Mouse (Mus musculus) urinary bladder, postnatal 4 days (tissue): ENCODE measurements around the gene Bend7.

Source experiments
- DNase-seq, 2 experiments: peaks; one replicate each; pipeline ENCODE4 v3.0.0; 2021 to 2022; ENCODE audit warnings: low spot score in 2 of 2

The Bend7 gene

DNA sequence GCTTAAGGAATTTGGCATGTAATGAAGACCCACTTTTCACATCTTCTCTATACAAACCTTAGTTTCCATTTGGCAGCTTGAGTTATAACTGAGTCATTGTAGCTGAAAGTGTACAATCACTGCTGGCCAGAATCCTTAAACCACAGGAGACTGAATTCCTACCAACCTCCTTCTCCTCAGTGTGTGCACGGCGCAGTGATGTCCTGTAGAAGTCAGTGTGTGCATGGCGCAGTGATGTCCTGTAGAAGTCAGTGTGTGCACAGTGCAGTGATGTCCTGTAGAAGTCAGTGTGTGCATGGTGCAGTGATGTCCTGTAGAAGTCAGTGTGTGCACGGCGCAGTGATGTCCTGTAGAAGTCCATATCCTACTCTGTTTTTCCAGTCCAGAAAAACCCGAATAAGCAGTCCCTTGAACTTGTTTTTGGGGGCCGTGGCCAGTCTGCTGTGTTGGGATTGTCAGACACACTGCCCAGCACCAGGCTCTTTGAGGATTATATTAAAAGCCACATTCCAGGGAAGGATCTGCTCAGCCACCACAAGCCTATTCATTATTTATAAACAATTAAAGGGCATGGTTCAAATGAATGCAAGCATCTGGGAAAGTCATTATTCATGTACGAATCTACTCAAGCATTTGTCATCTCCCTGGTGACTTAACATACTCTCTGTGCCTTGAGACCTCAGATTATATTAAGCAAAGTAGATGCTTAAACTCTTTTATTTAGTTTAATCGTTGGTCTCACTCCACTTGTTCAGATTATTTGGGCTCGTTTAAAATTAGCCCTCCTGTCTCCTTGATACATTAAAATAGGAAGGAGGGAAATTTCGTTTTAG is 65.4 kb downstream of the Bend7 start:
- no peak for DNase-seq

DNA sequence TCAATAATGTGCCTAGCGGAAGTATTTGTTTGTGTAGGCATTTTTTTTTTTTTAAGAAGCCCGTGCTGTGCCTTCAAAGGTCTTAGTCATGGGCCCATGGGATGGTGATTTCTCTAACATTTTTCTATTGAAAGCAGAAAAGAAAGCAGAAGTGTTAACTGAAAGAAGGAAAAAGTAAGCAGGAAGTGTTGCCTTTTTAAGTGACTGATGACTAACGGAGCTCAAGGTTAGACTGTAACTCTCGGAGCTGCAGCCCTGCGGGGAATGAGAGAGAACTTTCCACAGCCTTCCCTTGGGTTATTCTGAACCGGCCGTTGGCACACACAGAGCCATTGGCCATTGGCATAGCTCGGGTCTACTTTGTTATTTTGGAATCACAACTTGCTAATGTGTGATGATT is 66.4 kb downstream of the Bend7 start:
- DNase-seq: no peak

DNA sequence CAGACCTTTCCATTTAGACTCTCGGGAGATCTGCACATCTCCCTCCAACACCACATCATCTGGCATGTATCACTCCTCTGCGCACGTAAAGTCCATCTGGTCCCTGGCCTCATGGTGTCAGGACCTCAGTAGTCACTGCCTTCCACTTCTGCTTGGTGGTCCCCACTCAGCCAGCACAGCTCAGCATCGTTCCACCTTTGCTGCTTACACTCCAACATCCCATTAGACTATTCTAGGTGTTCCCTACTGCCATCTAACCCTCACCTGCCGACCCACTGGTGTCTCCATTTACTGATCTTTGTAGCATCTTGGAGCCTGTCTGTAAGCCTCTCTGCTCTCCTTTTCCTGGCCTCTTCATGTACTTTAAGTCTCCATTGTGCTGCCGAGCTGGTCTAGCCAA is 67.4 kb downstream of the Bend7 start:
- DNase-seq: no peak

DNA sequence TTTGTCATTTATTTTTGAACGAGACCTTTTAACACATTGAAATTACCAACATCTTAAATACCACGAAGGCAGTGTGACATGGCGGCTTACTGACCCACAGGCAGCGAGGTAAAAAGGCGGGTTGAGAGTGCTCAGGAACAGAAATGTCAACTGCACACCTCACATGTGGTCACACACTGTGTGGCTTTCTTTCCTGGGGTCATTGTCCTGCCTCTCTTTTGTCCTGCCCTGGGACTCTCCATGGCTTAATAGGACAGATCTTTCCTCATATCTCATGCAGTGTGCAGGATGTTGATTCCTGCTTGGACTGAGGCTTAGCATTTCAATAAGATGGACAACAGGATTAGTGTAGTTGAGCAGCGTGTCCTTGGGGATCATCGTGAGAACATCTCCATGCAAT is 69.6 kb downstream of the Bend7 start:
- DNase-seq: no peak

DNA sequence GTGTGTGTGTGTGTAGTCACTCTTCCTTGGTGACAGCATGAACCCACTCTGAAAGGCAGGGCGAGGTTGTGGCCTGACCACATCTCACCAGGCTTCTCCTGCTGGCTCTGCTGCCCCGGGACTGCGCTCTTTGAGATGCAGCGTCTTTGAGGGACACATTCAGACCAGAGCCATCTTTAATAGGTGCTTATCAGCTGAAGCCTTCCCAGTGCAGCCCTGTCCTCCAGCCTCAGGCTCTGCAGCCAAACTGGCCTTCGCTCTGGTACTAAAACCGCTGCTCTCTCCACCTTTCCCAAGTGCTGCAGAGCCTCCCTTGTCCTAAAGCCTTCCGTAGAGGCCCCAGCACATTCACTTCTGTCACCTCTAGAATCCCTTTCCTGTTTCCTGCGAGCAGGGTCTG is 74.0 kb downstream of the Bend7 start:
- no peak for DNase-seq

DNA sequence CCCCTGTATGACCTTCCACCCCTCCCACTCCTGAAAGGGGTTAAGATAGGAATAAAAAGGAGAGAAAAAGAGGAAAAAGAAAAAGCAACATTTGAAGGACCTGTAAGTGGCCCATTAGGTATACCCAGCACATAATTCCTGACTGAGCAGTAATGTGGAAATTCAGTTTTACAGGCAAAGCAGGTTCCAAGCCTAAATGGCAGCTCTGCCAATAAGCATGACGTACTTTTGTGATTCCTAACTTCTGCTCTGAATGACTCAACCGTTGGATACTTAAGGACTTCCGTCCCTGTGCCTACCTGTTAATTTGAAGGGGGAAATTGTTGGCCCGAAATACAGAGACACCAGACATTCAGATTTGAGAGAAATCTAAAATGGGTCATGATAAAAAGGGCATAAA is 74.9 kb downstream of the Bend7 start:
- no peak for DNase-seq

DNA sequence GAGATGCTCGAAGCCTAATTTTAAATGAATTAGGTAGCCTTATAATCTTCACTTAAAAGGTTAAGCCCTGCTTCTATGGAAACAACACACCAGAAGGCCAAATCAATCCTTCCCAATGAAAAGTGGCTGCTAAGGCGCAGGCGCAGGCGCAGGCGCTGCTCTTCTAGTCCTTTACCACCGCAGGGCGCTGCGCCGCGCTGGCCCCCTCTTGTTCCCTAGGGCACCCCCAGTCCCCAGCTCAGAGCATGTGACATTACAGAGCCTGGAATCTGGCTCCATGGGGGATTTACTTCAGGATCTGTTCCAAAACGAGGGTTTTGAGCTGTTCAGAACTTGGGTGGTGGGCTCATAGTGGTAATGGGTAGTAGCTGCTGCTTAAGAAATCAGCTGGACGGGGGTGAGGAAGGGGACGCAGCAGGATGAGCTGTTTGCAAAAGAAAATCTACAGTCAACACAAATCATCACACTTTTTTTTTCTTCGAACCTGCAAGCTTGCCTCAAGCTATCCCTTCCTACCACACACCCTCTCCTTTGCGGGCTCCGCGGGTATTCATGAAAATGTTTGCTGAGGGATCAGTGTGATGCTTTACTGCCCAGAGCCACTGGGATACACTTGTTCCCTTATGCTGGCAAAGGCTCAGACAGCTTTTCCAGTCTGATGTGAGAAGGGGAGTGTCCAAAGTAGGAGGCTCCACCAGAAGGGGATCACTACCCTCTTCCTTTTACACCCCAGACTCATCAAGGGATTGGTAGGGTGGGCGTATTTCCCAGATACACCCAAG is 85.0 kb downstream of the Bend7 start:
- DNase-seq: no peak

DNA sequence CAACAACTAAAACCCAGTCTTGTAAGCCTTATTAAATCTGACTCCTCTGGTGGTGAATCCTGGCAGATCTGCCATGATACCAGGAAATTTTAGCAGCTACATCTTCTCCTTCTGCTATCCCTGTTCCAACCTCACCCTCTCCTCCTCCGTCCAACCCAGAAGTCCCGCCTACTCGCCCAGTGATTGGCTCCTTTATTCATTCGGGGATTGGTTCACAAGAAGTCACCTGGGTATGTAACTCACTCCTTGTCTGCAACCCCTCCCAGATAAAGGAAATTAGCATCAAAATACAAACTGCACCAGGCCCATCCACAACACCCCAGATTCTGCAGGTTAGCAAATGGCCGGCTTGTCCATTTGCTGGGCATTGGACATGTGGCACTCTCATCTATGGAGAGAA is 98.7 kb downstream of the Bend7 start:
- DNase-seq: no peak

DNA sequence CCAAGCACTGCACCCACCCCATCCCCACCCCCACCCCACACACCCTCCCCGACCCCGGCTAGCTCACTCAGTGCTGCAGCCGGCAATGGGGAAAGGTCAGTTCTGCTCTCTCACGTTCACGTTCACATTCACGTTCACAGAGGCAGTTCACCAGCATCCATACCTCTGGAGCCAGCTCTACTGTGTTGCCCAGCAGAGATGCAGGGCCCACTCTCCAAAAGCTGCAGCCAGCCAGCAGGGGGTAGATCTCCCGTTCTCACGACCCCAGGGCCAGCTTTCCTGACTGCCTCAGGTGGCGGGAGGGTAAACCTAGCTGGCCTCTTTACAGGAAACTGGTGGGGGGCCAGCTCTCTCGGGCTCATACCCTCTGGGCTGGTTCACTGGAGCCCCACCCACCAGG is 100.0 kb downstream of the Bend7 start:
- DNase-seq: no peak

DNA sequence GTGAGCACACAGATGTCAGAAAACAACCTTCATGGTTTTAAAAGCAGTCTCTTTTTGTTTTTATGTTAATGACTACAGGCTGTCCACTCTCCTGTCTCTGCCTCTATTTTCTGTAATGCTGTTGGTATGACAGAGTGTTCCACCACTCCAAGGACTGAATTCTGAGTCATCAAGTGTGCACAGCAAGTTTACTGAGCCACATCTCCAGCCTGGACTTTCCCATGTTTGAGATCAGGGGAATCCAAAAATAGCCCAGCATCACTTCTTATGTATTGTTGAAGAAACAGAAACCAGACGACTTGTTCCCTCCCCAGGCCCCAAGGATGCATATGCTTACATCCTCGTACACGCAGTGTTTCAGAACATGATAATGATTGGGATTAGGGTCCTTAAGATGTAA is 102.6 kb downstream of the Bend7 start:
- DNase-seq: no peak

DNA sequence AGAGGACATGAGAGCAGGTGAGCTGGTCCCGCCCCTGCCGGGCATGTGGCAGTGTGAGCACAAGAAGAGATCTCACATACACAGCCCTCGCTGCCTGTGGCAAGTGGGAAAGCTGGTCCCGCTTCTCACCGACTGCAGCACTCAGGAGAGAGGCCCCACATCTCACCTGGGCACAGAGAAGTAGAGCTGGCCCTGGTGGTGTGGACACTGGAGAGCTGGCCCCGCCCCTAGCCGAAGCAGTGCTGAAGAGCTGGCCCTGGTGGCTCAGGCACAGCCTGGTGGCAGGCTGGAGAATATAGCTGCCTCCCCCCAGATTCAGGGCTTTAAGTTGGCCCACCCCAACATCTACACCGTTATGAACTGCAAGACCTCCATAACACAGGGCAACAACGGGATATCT is 106.4 kb downstream of the Bend7 start:
- no peak for DNase-seq

DNA sequence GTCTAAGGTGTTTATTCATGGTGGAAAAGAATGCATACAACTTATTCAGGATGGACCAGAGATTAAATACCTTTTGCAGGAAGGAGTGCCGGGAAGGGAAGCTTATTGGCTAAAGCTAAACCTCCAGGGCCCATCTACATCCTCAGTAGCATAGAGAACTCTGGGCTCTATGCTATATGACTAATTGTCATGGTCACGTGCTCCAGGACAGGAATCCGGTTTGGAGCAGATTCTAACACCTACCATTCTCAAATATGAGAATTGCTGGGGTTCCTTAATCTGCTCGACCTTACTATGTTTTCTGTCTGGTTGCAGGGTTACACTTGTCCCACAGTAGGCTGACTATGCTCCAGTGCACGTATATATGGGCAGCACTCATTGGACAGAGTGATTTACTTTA is 110.4 kb downstream of the Bend7 start:
- DNase-seq: no peak

DNA sequence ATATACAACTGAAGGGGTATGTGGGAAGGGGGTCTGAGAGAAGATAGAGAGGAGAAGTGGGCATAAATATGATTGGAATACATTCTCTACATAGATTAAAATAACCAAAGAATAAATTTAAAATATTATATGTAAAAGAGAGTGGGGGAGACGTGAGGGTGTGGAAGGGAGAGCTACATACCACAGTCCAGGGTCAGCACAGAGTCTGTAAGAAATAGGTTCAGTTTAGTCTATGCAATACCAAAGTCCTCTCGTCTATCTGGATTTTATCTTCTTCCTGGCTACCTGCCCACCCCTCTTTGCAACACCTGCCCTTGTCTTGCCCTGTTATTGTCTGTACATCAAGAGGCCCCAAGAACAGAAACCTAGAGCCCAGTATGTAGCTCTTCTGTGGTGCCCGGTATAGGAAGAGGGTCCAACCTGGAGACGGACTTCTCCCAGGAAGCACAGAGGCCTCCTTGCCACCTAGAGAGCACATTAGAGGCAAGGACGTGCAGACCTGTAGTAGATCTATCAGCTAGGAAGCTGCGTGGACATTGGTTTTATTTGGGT is 110.9 kb downstream of the Bend7 start:
- no peak for DNase-seq

DNA sequence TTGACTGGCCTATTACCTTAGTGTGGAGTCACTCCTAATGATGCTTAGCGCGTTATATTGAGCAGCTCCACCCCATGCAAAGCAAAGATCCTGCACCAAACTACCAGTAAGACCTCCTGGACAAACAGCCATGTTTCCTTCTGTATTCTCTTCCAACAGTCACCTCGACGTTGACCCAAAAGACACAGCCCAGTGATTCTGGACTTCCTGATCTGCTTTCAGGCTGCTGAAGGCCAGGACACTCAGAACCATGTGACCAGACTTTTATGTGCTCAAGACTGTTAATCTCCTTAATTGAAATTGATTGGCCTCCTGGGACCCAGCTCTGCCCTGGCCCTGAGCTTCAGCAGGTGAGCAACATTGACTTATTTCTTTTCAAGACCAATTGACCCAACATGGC is 111.4 kb downstream of the Bend7 start:
- DNase-seq: no peak

DNA sequence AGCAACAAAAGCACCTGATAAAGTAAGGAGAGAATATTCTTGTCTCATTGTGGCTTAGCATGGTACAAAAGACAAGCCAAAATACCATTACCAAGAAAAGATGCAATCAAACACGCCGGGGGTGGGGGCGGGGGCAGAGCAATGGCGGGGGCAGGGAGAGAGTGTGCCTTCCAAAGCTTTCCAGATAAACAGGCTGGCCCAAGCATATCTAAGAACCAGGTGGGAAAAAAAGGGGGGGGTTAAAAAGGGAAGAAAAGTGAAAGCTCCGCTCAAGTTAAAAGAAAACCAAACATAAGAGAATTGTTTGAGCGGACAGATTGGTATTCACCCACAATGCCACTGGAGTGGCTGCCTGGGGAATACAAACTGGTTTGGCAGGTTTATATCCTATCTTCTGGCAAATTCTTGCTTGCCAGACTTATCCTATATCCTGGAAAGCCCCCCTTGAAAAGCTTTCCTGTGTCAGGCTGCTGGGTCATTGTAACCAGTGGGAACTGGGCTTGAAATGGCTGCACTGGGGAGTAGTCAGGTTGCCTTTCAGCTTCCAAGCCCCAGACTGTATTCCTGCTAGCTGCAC is 111.9 kb downstream of the Bend7 start:
- no peak for DNase-seq

DNA sequence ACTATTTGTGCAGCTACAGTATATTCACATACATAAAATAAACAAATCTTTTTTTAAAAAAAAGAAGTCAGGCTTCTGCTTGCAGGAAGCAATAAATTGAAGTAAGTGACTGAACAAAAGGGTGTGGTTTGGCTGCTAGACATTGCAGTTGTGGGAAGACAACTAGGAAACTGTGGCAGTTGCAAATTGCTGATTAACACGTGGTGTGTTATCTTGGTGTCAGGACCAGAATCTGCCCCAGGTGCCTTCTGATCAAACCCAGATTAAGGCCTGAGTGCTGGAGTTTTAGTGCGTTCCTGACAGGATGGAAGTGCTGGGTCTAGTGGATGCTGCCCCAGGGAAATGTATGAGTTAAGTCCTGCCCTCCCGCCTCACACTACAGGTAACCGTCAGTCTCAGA is 113.9 kb downstream of the Bend7 start:
- no peak for DNase-seq

DNA sequence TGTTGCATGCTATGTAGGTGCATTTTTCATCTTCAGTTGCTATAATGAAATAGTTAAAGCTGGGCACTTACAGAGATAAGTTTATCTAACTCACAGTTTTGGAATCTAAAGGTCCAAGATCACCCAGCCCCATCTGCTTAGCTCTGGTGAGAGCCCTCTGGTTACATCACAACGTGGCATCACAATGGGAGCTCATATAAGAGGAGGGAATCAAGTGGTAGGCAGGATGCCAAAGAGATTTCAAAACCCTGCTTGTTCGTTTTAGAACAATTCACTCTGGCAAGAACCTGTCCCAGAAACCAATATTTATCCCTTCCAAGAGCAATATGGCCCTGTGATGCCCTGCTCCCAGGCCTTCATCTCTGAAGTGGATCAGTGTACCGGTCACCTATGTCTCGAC is 114.5 kb downstream of the Bend7 start:
- DNase-seq: no peak

DNA sequence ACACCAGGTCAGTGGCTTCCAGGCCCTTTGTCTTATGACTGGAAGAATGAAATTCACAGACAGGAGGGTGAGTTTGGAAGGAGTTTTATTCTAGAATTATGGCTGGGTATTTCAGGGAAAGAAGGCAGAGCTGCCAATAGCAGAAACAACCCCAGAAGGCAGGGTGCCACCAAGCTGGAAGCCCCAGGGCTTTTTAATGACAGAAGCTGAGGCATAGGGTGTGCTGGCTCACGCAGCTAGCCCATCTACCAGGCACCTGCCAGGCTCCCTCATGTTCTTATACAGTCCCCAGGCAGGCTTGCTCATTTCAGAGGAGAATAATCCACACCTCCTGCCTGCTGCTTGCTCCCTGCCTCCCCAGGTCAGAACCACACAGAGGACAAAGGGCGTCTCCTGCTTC is 131.8 kb downstream of the Bend7 start:
- no peak for DNase-seq
